Mouse (Mus musculus) lung, postnatal 0 days (tissue): ENCODE data around the gene Brd3. TPM values are rescaled to one million over a fixed set of nuclear protein-coding genes. Genes with fewer than 3 reads are reported as not detected.
A peak's percentile ranks its signal among the peaks of the same experiment; 100 is the strongest.

ENCODE experiments used
- ATAC-seq: fragments of 200-750 bp; cut with Nextera tagmentation; 2 replicates; pipeline ENCODE4 v1.8.0; 2017; ENCODE audit warnings: moderate library complexity
- DNase-seq: peaks from one replicate; pipeline ENCODE4 v3.0.0-alpha.2; 2016; ENCODE audit warnings: low spot score
- H3K27ac ChIP-seq: fragments of 300-500 bp; sonication (generic); 2 replicates; pipeline ENCODE4 v1.5.1; 2014; ENCODE audit warnings: antibody characterized with exemption, mild to moderate bottlenecking, low read length, mixed read lengths
- H3K27me3 ChIP-seq: fragments of 300-500 bp; sonication (generic); replicated peaks from 2 replicates; pipeline ENCODE4 v1.6.1; 2014; ENCODE audit warnings: low read length, mixed read lengths; ENCODE audit not compliant: insufficient read depth
- H3K36me3 ChIP-seq: fragments of 300-500 bp; sonication (generic); 2 replicates; pipeline ENCODE4 v1.6.1; 2014; ENCODE audit warnings: low read length, mixed read lengths; ENCODE audit not compliant: insufficient read depth
- H3K4me1 ChIP-seq: fragments of 300-500 bp; sonication (generic); 2 replicates; pipeline ENCODE4 v1.6.1; 2014; ENCODE audit warnings: antibody characterized with exemption, low read depth, low read length, mixed read lengths; ENCODE audit not compliant: insufficient read depth
- H3K4me2 ChIP-seq: fragments of 300-500 bp; sonication (generic); replicated peaks from 2 replicates; pipeline ENCODE4 v1.6.1; 2014; ENCODE audit warnings: low read depth, mild to moderate bottlenecking, low read length, moderate library complexity, mixed read lengths
- H3K4me3 ChIP-seq: fragments of 300-500 bp; sonication (generic); 2 replicates; pipeline ENCODE4 v1.5.1; 2014; ENCODE audit warnings: low read depth, low read length
- H3K9ac ChIP-seq: fragments of 300-500 bp; sonication (generic); replicated peaks from 2 replicates; pipeline ENCODE4 v1.6.1; 2014; ENCODE audit warnings: low read depth, mild to moderate bottlenecking
- H3K9me3 ChIP-seq: fragments of 300-500 bp; sonication (generic); 2 replicates; pipeline ENCODE4 v1.6.1; 2016; ENCODE audit warnings: low read length, mixed read lengths
- CTCF ChIP-seq: IDR thresholded peaks from 2 replicates; pipeline ENCODE4 v1.5.1; 2016; ENCODE audit warnings: antibody characterized with exemption, mild to moderate bottlenecking
- EP300 ChIP-seq: IDR thresholded peaks from 2 replicates; pipeline ENCODE4 v1.6.1; 2016; ENCODE audit warnings: antibody characterized with exemption, mild to moderate bottlenecking, control low read depth
- WGBS: fragments of 180-500 bp; shearing (Covaris S2); extraction: QIAGEN DNeasy Blood & Tissue Kit; methylation state at CpG from one replicate; pipeline ENCODE4 v1.1.7; 2014; 5-methylcytosine and 5-hydroxymethylcytosine counted together
- polyA plus RNA-seq: library from polyadenylated mRNA; unstranded; fragments of >200 nt; fragmentation: Nextera tagmentation; extraction: Ambion mirVana; gene quantifications from 2 replicates; pipeline ENCODE4 v1.2.1, GENCODE M21; 2015

Brd3 gene
- polyA plus RNA-seq, 1 experiment from 2014 or later, result 47.5 TPM

DNA sequence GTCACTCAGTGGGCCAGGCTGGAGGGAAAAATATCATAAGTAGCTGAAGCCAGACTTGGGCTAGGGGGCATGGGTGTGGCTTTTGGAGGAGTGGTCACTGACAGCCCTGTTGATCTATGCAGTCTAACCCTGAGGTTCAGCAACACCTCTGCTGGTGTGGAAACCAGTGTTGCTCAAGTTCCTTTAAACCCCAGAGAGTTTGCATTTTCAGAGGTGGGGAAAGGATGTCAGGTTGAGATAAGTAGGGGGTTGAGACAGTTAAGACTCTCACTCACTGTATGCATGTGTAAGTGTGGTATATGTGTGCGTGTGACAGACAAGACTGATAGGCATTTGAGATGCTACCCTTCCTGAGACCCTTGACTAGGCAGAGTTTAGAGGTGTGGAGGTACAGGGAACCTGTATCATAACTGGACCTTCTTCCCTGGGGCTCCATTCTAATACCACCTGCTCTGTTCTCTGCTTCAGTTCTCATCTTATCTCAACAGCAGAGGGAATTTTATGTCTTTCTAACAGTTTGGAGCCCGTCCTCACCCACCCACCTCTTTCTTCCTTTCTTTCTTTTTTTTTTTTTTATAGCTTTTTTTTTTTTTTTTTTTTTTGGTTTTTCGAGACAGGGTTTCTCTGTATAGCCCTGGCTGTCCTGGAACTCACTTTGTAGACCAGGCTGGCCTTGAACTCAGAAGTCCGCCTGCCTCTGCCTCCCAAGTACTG is 20.0 kb downstream of the Brd3 start:
- 79% methylated on average over 3 of the region's 4 CpGs for WGBS

DNA sequence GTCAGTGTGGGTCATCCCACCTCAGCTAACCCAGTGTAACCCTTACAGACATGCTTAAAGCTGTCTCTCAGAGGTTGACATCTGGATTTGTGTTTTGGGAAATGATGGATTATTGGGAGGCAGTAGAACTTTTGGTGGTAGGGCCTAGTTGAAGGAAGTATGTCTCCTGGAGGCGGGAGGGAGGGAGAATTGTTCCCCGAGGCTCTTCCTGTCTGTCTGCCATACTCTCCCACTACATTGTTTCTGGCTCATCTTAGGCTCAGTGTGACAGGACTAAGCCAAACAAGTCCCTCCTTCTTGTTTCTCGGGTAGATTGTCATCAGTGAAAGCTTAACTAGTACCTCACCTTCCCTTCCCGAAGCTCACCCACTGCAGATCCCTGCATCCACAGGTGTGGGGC is 20.7 kb downstream of the Brd3 start:
- Histone ChIP-seq H3K4me2 (no peak overlapping the region), H3K27me3 (no peaks in the 10 kb centered on the region), H3K4me1 (no peaks in the 10 kb centered on the region), H3K36me3 (no peaks in the 10 kb centered on the region), H3K27ac (no peak overlapping the region), H3K9me3 (no peaks in the 10 kb centered on the region), H3K4me3 (no peak overlapping the region), H3K9ac (no peak overlapping the region)
- no peak for DNase-seq
- WGBS, result 50% methylated on average over 4 of the region's 4 CpGs
- no peak for TF ChIP-seq EP300
- ATAC-seq, result no peak

More for the DNA sequence above, 20.0 kb downstream of the Brd3 start:
- no peak overlapping the region for H3K9ac ChIP-seq
- no peak for TF ChIP-seq CTCF
- no peak for TF ChIP-seq EP300
- H3K9me3 ChIP-seq, result no peaks in the 10 kb centered on the region
- H3K36me3 ChIP-seq, result no peaks in the 10 kb centered on the region
- no peak overlapping the region for H3K27ac ChIP-seq
- no peaks in the 10 kb centered on the region for H3K4me1 ChIP-seq
- H3K4me2 ChIP-seq, result no peak overlapping the region
- ATAC-seq (no peak), DNase-seq (no peak)
- H3K27me3 ChIP-seq, result no peaks in the 10 kb centered on the region
- H3K4me3 ChIP-seq, result no peak overlapping the region

DNA sequence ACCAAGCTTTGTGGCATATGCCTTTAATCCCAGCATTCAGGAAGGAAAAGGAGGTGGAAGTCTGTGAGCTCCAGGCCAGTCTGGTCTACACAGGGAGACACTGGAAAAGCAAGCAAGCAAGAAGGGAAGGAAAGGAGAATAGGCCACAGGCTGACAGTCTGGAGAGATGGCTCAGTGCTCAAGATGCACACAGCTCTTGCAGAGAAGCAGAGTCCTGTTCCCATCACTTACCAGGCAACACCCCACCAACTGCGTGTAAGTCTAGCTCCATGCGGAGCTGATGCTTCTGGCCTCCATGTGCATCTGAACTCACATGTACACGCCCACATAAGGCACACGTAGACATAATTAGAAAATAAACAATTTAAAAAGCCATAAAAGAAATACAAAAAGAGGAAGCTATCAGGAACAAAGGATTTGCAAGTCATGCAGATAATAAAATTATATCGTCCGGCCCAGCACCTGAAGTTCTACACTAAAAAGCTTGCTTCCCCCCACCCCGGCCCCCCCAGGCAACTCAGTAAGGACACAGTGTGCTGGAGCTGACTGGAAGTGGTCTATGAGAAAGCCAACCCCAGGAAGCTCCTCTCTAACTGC is 25.1 kb downstream of the Brd3 start:
- H3K27me3 ChIP-seq, result no peaks in the 10 kb centered on the region
- H3K4me3 ChIP-seq, result no peak overlapping the region
- DNase-seq (no peak), ATAC-seq (no peak)
- no peaks in the 10 kb centered on the region for H3K4me1 ChIP-seq
- TF ChIP-seq CTCF, result no peak
- no peaks in the 10 kb centered on the region for H3K9me3 ChIP-seq
- H3K36me3 ChIP-seq, result no peaks in the 10 kb centered on the region
- WGBS, result 62% methylated on average over 7 of the region's 7 CpGs
- no peak overlapping the region for H3K27ac ChIP-seq
- no peak overlapping the region for H3K4me2 ChIP-seq
- no peak overlapping the region for H3K9ac ChIP-seq

DNA sequence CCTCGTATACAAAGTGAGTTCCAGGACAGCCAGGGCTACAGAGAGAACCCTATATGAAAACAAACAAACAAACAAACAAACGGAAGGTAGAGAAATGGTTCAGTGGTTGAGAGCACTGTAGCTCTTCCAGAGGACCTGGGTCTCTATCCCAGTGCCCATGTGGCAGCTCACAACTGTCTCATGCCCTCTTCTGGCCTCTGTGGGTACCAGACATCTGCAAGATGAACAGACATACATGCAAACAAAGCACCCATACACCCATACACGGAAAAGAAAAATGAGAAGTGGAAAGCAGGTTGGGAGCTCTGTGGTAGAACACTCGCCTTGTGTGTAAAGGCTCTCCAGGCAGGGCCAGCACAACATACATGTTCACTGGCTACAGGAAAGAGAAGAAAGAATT is 27.1 kb downstream of the Brd3 start:
- 64% methylated on average over 4 of the region's 4 CpGs for WGBS
- DNase-seq (no peak), ATAC-seq (no peak)
- H3K9ac ChIP-seq, result no peak overlapping the region
- H3K27ac ChIP-seq, result no peak overlapping the region
- no peaks in the 10 kb centered on the region for H3K27me3 ChIP-seq
- TF ChIP-seq EP300 (no peak), CTCF (no peak)
- H3K4me2 ChIP-seq, result no peak overlapping the region
- H3K36me3 ChIP-seq, result no peaks in the 10 kb centered on the region
- H3K9me3 ChIP-seq, result no peaks in the 10 kb centered on the region
- no peaks in the 10 kb centered on the region for H3K4me1 ChIP-seq
- no peak overlapping the region for H3K4me3 ChIP-seq

DNA sequence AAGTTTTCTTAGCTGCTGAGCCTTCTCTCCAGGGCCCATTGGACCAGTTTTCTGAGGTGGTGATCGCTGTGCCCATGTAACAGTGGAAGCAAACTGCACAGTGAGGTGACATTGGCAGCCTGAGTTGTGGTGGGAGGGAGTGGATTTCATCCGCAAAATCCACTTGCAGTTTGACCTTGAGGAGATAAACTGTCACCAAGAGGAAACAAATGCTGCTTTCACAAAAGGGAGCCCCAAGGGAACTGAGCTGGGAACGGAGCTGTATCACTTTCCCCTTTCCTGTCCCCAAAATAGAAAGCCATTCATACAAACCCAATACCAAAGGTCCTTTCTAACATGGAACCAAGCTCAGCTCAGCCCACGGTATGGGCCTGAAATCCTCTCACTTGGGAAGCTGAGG is 27.6 kb downstream of the Brd3 start:
- H3K9ac ChIP-seq, result no peak overlapping the region
- no peak overlapping the region for H3K4me3 ChIP-seq
- no peaks in the 10 kb centered on the region for H3K36me3 ChIP-seq
- 64% methylated on average over 4 of the region's 4 CpGs for WGBS
- no peaks in the 10 kb centered on the region for H3K27me3 ChIP-seq
- TF ChIP-seq CTCF (no peak), EP300 (no peak)
- no peak for ATAC-seq
- no peaks in the 10 kb centered on the region for H3K9me3 ChIP-seq
- DNase-seq, result no peak
- no peaks in the 10 kb centered on the region for H3K4me1 ChIP-seq
- H3K27ac ChIP-seq, result no peak overlapping the region
- H3K4me2 ChIP-seq, result no peak overlapping the region

DNA sequence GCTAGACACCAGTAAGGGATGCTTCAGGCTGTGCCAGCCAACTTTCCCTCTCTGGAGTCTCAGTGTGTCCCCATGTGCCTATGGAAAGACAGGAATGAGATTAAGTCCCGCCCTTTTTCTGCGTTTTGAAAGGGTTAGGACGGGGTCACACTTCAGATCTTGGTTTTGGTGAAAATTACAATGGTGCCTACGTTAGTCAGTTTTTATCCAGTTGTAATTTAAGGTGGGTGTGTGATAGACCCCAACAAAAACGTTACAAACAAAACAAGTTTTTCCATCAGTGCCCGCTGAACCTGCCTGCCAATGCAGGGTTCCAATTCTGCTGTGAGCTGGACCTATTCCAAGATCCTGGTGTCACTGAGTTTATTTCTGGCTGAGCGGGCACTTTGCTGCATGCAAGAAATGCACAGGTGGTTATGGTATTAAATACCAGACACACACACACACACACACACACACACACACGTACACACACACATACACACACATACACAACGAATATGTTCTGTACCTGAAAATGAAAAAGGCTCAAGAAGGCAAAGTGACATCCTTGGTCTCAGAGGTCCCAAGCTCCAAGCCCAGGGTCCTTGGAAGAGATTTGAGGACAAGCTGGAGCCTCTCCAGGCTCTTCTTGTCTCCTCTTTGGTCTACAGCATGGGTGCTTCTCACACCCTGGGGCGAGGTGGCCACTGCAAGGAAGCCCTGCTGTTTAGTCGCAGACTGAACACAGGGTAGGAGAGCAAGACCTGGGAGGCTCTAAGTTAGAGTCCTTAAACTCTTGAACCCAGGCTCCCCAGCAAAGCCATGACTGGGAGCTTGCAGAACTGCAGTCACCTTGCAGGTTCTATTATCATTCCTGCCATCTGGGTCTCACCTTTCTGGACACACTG is 30.9 kb downstream of the Brd3 start:
- WGBS, result 24% methylated on average over 11 of the region's 11 CpGs
- DNase-seq (peak; percentile 31), ATAC-seq (no peak)
- H3K4me3 ChIP-seq, result peak overlapping the region; percentile 66
- peak overlapping the region; percentile 75 for H3K4me2 ChIP-seq
- TF ChIP-seq CTCF, result no peak
- TF ChIP-seq EP300, result no peak
- peaks cover 11% of the 10 kb centered on the region; the same call in 1 of the 2 replicates for H3K4me1 ChIP-seq
- no peaks in the 10 kb centered on the region for H3K36me3 ChIP-seq
- H3K9me3 ChIP-seq, result no peaks in the 10 kb centered on the region
- H3K9ac ChIP-seq, result peak overlapping the region; percentile 61
- no peaks in the 10 kb centered on the region for H3K27me3 ChIP-seq
- peak overlapping the region; percentile 95 for H3K27ac ChIP-seq
